Mouse (Mus musculus): Measurements from ENCODE around the gene Tmem132b. TPM values are rescaled to one million over a fixed set of nuclear protein-coding genes. Genes with fewer than 3 reads are reported as not detected.

Tmem132b gene
- polyA plus RNA-seq, 1 experiment = 0.02 TPM

- 83% methylated on average over 6 of the region's 6 CpGs for WGBS
- no peaks in the 10 kb centered on the region for H3K36me3 ChIP-seq (ENCODE audit: control insufficient read depth, insufficient read depth, low read length)
- no peak for DNase-seq (ENCODE audit: low read depth in 1 of 2, low spot score in 2 of 2)
- H3K27me3 ChIP-seq (ENCODE audit: control insufficient read depth, insufficient read depth, low read length) = no peaks in the 10 kb centered on the region
- H3K4me3 ChIP-seq (ENCODE audit: extremely low read depth, insufficient read depth, insufficient read length) = no peak overlapping the region
- no peak overlapping the region for H3K27ac ChIP-seq (ENCODE audit: insufficient read depth, low read length)
- no peaks in the 10 kb centered on the region for H3K4me1 ChIP-seq (ENCODE audit: control insufficient read depth, insufficient read depth, insufficient read length)
- TF ChIP-seq CTCF (IDR thresholded peaks at IDR 0.05; ENCODE audit: extremely low read depth, insufficient read depth, insufficient read length, insufficient replicate concordance) = no peak
Measured at GRCm38 (mm10) chr5:125648236-125648635, 116.7 kb downstream of the Tmem132b start.

GRCm38 (mm10) chr5:125649982-125650381, 118.4 kb downstream of the Tmem132b start:
- no peak for TF ChIP-seq CTCF (IDR thresholded peaks at IDR 0.05; ENCODE audit: extremely low read depth, insufficient read depth, insufficient read length, insufficient replicate concordance)
- TF ChIP-seq POLR2A (IDR thresholded peaks at IDR 0.05; ENCODE audit: low read depth, low read length) = no peak

GRCm38 (mm10) chr5:125658101-125658500, 126.5 kb downstream of the Tmem132b start:
- DNase-seq (ENCODE audit: low read depth in 1 of 2, low spot score in 2 of 2) = no peak
- TF ChIP-seq CTCF (IDR thresholded peaks at IDR 0.05; ENCODE audit: extremely low read depth, insufficient read depth, insufficient read length, insufficient replicate concordance) (no peak), POLR2A (IDR thresholded peaks at IDR 0.05; ENCODE audit: low read depth, low read length) (no peak)
- WGBS = 88% methylated on average over 5 of the region's 5 CpGs
- Histone ChIP-seq H3K4me3 (ENCODE audit: extremely low read depth, insufficient read depth, insufficient read length) (no peak overlapping the region), H3K27ac (ENCODE audit: insufficient read depth, low read length) (no peak overlapping the region), H3K4me1 (ENCODE audit: control insufficient read depth, insufficient read depth, insufficient read length) (no peaks in the 10 kb centered on the region), H3K27me3 (ENCODE audit: control insufficient read depth, insufficient read depth, low read length) (no peaks in the 10 kb centered on the region), H3K36me3 (ENCODE audit: control insufficient read depth, insufficient read depth, low read length) (no peaks in the 10 kb centered on the region)

More at GRCm38 (mm10) chr5:125649982-125650381, 118.4 kb downstream of the Tmem132b start:
- no peaks in the 10 kb centered on the region for H3K36me3 ChIP-seq (ENCODE audit: control insufficient read depth, insufficient read depth, low read length)
- H3K4me1 ChIP-seq (ENCODE audit: control insufficient read depth, insufficient read depth, insufficient read length) = no peaks in the 10 kb centered on the region
- H3K4me3 ChIP-seq (ENCODE audit: extremely low read depth, insufficient read depth, insufficient read length) = no peak overlapping the region
- H3K27ac ChIP-seq (ENCODE audit: insufficient read depth, low read length) = no peak overlapping the region
- WGBS = 65% methylated on average over 2 of the region's 2 CpGs
- no peak for DNase-seq (ENCODE audit: low read depth in 1 of 2, low spot score in 2 of 2)
- H3K27me3 ChIP-seq (ENCODE audit: control insufficient read depth, insufficient read depth, low read length) = no peaks in the 10 kb centered on the region

GRCm38 (mm10) chr5:125658959-125659749, 127.6 kb downstream of the Tmem132b start:
- WGBS = 72% methylated on average over 14 of the region's 14 CpGs
- TF ChIP-seq POLR2A (IDR thresholded peaks at IDR 0.05; ENCODE audit: low read depth, low read length) (no peak), CTCF (IDR thresholded peaks at IDR 0.05; ENCODE audit: extremely low read depth, insufficient read depth, insufficient read length, insufficient replicate concordance) (no peak)
- no peak overlapping the region for H3K27ac ChIP-seq (ENCODE audit: insufficient read depth, low read length)
- no peaks in the 10 kb centered on the region for H3K36me3 ChIP-seq (ENCODE audit: control insufficient read depth, insufficient read depth, low read length)
- no peak overlapping the region for H3K4me3 ChIP-seq (ENCODE audit: extremely low read depth, insufficient read depth, insufficient read length)
- H3K4me1 ChIP-seq (ENCODE audit: control insufficient read depth, insufficient read depth, insufficient read length) = no peaks in the 10 kb centered on the region
- DNase-seq (ENCODE audit: low read depth in 1 of 2, low spot score in 2 of 2) = no peak
- no peaks in the 10 kb centered on the region for H3K27me3 ChIP-seq (ENCODE audit: control insufficient read depth, insufficient read depth, low read length)

GRCm38 (mm10) chr5:125675623-125676022, 144.0 kb downstream of the Tmem132b start:
- Histone ChIP-seq H3K4me1 (ENCODE audit: control insufficient read depth, insufficient read depth, insufficient read length) (no peaks in the 10 kb centered on the region), H3K27ac (ENCODE audit: insufficient read depth, low read length) (no peak overlapping the region), H3K36me3 (ENCODE audit: control insufficient read depth, insufficient read depth, low read length) (no peaks in the 10 kb centered on the region), H3K4me3 (ENCODE audit: extremely low read depth, insufficient read depth, insufficient read length) (no peak overlapping the region), H3K27me3 (ENCODE audit: control insufficient read depth, insufficient read depth, low read length) (no peaks in the 10 kb centered on the region)
- no peak for DNase-seq (ENCODE audit: low read depth in 1 of 2, low spot score in 2 of 2)
- WGBS = 59% methylated on average over 13 of the region's 13 CpGs
- TF ChIP-seq CTCF (IDR thresholded peaks at IDR 0.05; ENCODE audit: extremely low read depth, insufficient read depth, insufficient read length, insufficient replicate concordance) (no peak), POLR2A (IDR thresholded peaks at IDR 0.05; ENCODE audit: low read depth, low read length) (no peak)

GRCm38 (mm10) chr5:125676025-125676623, 144.6 kb downstream of the Tmem132b start:
- no peaks in the 10 kb centered on the region for H3K4me1 ChIP-seq (ENCODE audit: control insufficient read depth, insufficient read depth, insufficient read length)
- no peaks in the 10 kb centered on the region for H3K36me3 ChIP-seq (ENCODE audit: control insufficient read depth, insufficient read depth, low read length)
- no peaks in the 10 kb centered on the region for H3K27me3 ChIP-seq (ENCODE audit: control insufficient read depth, insufficient read depth, low read length)
- 69% methylated on average over 7 of the region's 7 CpGs for WGBS
- H3K4me3 ChIP-seq (ENCODE audit: extremely low read depth, insufficient read depth, insufficient read length) = no peak overlapping the region
- no peak for DNase-seq (ENCODE audit: low read depth in 1 of 2, low spot score in 2 of 2)
- no peak for TF ChIP-seq CTCF (IDR thresholded peaks at IDR 0.05; ENCODE audit: extremely low read depth, insufficient read depth, insufficient read length, insufficient replicate concordance)
- no peak for TF ChIP-seq POLR2A (IDR thresholded peaks at IDR 0.05; ENCODE audit: low read depth, low read length)
- H3K27ac ChIP-seq (ENCODE audit: insufficient read depth, low read length) = no peak overlapping the region

GRCm38 (mm10) chr5:125680889-125681288, 149.3 kb downstream of the Tmem132b start:
- Histone ChIP-seq H3K36me3 (ENCODE audit: control insufficient read depth, insufficient read depth, low read length) (no peaks in the 10 kb centered on the region), H3K27ac (ENCODE audit: insufficient read depth, low read length) (no peak overlapping the region), H3K4me1 (ENCODE audit: control insufficient read depth, insufficient read depth, insufficient read length) (no peaks in the 10 kb centered on the region), H3K4me3 (ENCODE audit: extremely low read depth, insufficient read depth, insufficient read length) (no peak overlapping the region), H3K27me3 (ENCODE audit: control insufficient read depth, insufficient read depth, low read length) (no peaks in the 10 kb centered on the region)
- no peak for DNase-seq (ENCODE audit: low read depth in 1 of 2, low spot score in 2 of 2)
- TF ChIP-seq POLR2A (IDR thresholded peaks at IDR 0.05; ENCODE audit: low read depth, low read length) = no peak
- TF ChIP-seq CTCF (IDR thresholded peaks at IDR 0.05; ENCODE audit: extremely low read depth, insufficient read depth, insufficient read length, insufficient replicate concordance) = no peak
- WGBS = 84% methylated on average over 6 of the region's 6 CpGs
